Mouse (Mus musculus) ES-E14 (cell line): ENCODE measurements around the gene Tars2.

ENCODE experiments used
- CHD2 ChIP-seq: IDR thresholded peaks from 2 replicates; pipeline ENCODE4 v1.6.1; 2014; ENCODE audit warnings: mild to moderate bottlenecking, low read depth, low read length, inconsistent platforms
- ZC3H11A ChIP-seq: IDR thresholded peaks from 2 replicates; pipeline ENCODE4 v1.6.1; 2012; ENCODE audit warnings: low read depth, mild to moderate bottlenecking, inconsistent platforms, low read length, borderline replicate concordance
- ZNF384 ChIP-seq: IDR thresholded peaks from 2 replicates; pipeline ENCODE4 v1.6.1; 2012; ENCODE audit warnings: low read depth, low read length, inconsistent platforms

DNA sequence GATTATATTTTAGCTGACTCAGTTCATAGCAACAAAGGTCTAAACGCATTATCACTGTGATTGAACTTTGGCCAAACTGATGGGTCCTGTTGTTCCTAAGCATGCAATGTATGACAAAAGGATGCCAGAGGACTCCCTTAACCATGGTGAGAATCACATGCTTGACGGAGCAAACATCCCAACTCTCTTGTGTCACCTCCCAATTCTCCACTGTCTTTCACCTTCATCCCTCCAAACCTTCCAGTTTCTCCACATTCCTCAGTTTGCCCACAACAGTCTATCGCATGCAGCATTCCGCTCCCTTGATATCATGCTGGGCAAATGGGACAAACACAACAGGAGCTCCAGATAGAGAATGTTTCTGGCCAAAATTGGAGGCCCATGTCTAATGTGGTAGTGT, 25.5 kb upstream of the Tars2 start:
- TF ChIP-seq CHD2 (no peak), ZC3H11A (no peak), ZNF384 (no peak)
